In the genomic region with DNA sequence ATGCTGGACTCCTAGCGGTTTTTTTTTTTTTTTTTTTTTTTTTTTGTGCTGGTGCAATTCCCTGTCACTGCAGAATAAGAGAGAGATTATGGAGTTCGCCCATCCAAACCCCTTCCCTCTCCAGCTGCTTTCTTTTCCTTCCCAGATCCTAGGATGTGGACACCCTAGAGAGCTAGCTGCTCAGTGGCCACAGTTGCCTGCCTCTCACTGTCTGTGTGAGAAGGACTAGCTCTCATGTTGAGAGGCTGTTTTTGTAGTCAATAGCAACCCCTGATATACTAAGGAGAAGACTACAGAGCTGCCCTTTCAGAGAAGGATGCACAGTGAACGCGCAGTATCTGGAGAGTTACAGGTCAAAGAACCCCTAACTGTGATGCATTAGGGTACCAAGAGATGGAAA, we compare ENCODE assay signal across 10 mouse cellular contexts. TPM values are rescaled to one million over a fixed set of nuclear protein-coding genes. Genes with fewer than 3 reads are reported as not detected.
DNase-seq lines count a peak whose midpoint lies in the region; ATAC-seq and TF ChIP-seq lines count a peak whose summit lies in the region.
"Not testable (repeated sequence)": the region's sequence is repeated elsewhere in the genome, so short reads cannot be mapped to it uniquely, and the experiment has no call there.
"Had no signal": no experiment of that assay in that cellular context is flagged by ENCODE, and none has a peak within 500 bp of the region (broad histone marks: within the 10 kb centered on the region; RNA-seq: fewer than 3 reads in every experiment).

No protein-coding gene starts in this region.

- not testable (repeated sequence) for H3K27me3 ChIP-seq in forebrain, embryonic 15.5 days; heart, postnatal 0 days (ENCODE audit: control insufficient read depth, insufficient read depth, low read length); intestine, postnatal 0 days (replicated peaks; ENCODE audit: control insufficient read depth, insufficient read depth, low read length); limb, embryonic 15.5 days; neural tube, embryonic 14.5 days (ENCODE audit: control insufficient read depth, insufficient read depth, low read length)

- not testable (repeated sequence) for TF ChIP-seq POLR2A in cortical plate, adult 2 months (IDR thresholded peaks at IDR 0.05; ENCODE audit: extremely low read depth, insufficient read depth, low read length)

- peak overlapping the region; percentile 42 for H3K9ac ChIP-seq in forebrain, embryonic 15.5 days (replicated peaks)
- H3K9ac ChIP-seq in heart, postnatal 0 days (replicated peaks; ENCODE audit: low read depth, low read length); intestine, postnatal 0 days (ENCODE audit: low read depth, low read length); limb, embryonic 15.5 days: not testable (repeated sequence)
- H3K9ac ChIP-seq in neural tube, embryonic 14.5 days (replicated peaks; ENCODE audit: low read depth, low read length): 0 out of 2 replicates have a peak overlapping the region, but pooled peaks have one; percentile 21

- TF ChIP-seq CTCF in cortical plate, adult 2 months (IDR thresholded peaks at IDR 0.05; ENCODE audit: extremely low read depth, insufficient read depth, low read length); heart, postnatal 0 days (IDR thresholded peaks at IDR 0.05; ENCODE audit: low read depth); intestine, postnatal 0 days (IDR thresholded peaks at IDR 0.05; ENCODE audit: low read depth): not testable (repeated sequence)

- peak; percentile 1 for DNase-seq in CD4-positive helper T cell, adult 2 months (ENCODE audit: low read depth, low spot score)
- DNase-seq in heart, postnatal 0 days (ENCODE audit: low spot score): not testable (repeated sequence)

- H3K4me2 ChIP-seq in forebrain, embryonic 15.5 days (replicated peaks): peak overlapping the region; percentile 35
- peak overlapping the region; percentile 47 for H3K4me2 ChIP-seq in heart, postnatal 0 days (ENCODE audit: low read depth, low read length)
- H3K4me2 ChIP-seq in intestine, postnatal 0 days (replicated peaks; ENCODE audit: low read depth): peak overlapping the region; percentile 45; the same call in 1 of the 2 replicates
- peak overlapping the region; percentile 38 for H3K4me2 ChIP-seq in limb, embryonic 15.5 days
- H3K4me2 ChIP-seq in neural tube, embryonic 14.5 days (ENCODE audit: low read depth, low read length): peak overlapping the region; percentile 36; the same call in 1 of the 2 replicates

- not testable (repeated sequence) for H3K4me1 ChIP-seq in cortical plate, adult 2 months (ENCODE audit: control insufficient read depth, insufficient read depth, low read length); forebrain, embryonic 15.5 days; heart, postnatal 0 days (ENCODE audit: control insufficient read depth, insufficient read depth); intestine, postnatal 0 days (replicated peaks; ENCODE audit: control insufficient read depth, insufficient read depth, low read length); limb, embryonic 15.5 days; neural tube, embryonic 14.5 days (ENCODE audit: control insufficient read depth, insufficient read depth, low read length)

- not testable (repeated sequence) for TF ChIP-seq EP300 in heart, postnatal 0 days (IDR thresholded peaks at IDR 0.05; ENCODE audit: low read depth)

- H3K4me3 ChIP-seq in cortical plate, adult 2 months (ENCODE audit: insufficient read depth, low read length): peak overlapping the region; percentile 5
- peak overlapping the region; percentile 36 for H3K4me3 ChIP-seq in forebrain, embryonic 15.5 days
- peak overlapping the region; percentile 39 for H3K4me3 ChIP-seq in heart, postnatal 0 days (ENCODE audit: low read depth, low read length)
- H3K4me3 ChIP-seq in intestine, postnatal 0 days (ENCODE audit: low read depth, low read length): peak overlapping the region; percentile 23; the same call in 1 of the 2 replicates
- peak overlapping the region; percentile 35 for H3K4me3 ChIP-seq in limb, embryonic 15.5 days
- peak overlapping the region; percentile 20; the same call in 1 of the 2 replicates for H3K4me3 ChIP-seq in macrophage (ENCODE audit: inconsistent target)
- peak overlapping the region; percentile 26 for H3K4me3 ChIP-seq in neural tube, embryonic 14.5 days (ENCODE audit: low read depth, low read length)

- WGBS in forebrain, embryonic 15.5 days: 26% methylated on average over 4 of the region's 4 CpGs
- 23% methylated on average over 4 of the region's 4 CpGs for WGBS in heart, postnatal 0 days
- WGBS in intestine, postnatal 0 days: 25% methylated on average over 4 of the region's 4 CpGs
- 21% methylated on average over 4 of the region's 4 CpGs for WGBS in limb, embryonic 15.5 days
- 0% methylated on average over 1 of the region's 4 CpGs for WGBS in macrophage (ENCODE audit: missing documents)
- 19% methylated on average over 4 of the region's 4 CpGs for WGBS in neural tube, embryonic 14.5 days

- peak; percentile 53 for ATAC-seq in forebrain, embryonic 15.5 days (replicated peaks)
- ATAC-seq in heart, postnatal 0 days (ENCODE audit: insufficient read depth, low read depth); intestine, postnatal 0 days; limb, embryonic 15.5 days (ENCODE audit: insufficient number of reproducible peaks, low FRiP score, low TSS enrichment, low read depth): not testable (repeated sequence)
- ATAC-seq in neural tube, embryonic 14.5 days (ENCODE audit: low read depth): peak; percentile 63

- not testable (repeated sequence) for H3K27ac ChIP-seq in cortical plate, adult 2 months (ENCODE audit: insufficient read depth, low read length); intestine, postnatal 0 days (ENCODE audit: low read depth, low read length); macrophage
- H3K27ac ChIP-seq in forebrain, embryonic 15.5 days (replicated peaks): peak overlapping the region; percentile 84
- H3K27ac ChIP-seq in heart, postnatal 0 days (ENCODE audit: low read depth): 0 out of 2 replicates have a peak overlapping the region, but pooled peaks have one; percentile 30
- H3K27ac ChIP-seq in limb, embryonic 15.5 days: peak overlapping the region; percentile 54; the same call in 1 of the 2 replicates
- H3K27ac ChIP-seq in neural tube, embryonic 14.5 days (ENCODE audit: low read depth, low read length): peak overlapping the region; percentile 69; the same call in 1 of the 2 replicates

- not testable (repeated sequence) for H3K79me2 ChIP-seq in macrophage (ENCODE audit: inconsistent target)

- not testable (repeated sequence) for H3K9me3 ChIP-seq in forebrain, embryonic 15.5 days; heart, postnatal 0 days (replicated peaks; ENCODE audit: control insufficient read depth, low read length); intestine, postnatal 0 days (ENCODE audit: control insufficient read depth); limb, embryonic 15.5 days; neural tube, embryonic 14.5 days (ENCODE audit: control insufficient read depth, low read length)

- H3K36me3 ChIP-seq in forebrain, embryonic 15.5 days; heart, postnatal 0 days (replicated peaks; ENCODE audit: control insufficient read depth, insufficient read depth, low read length); intestine, postnatal 0 days (ENCODE audit: control insufficient read depth, insufficient read depth); limb, embryonic 15.5 days; macrophage (ENCODE audit: inconsistent target); neural tube, embryonic 14.5 days (ENCODE audit: control insufficient read depth, insufficient read depth, low read length): not testable (repeated sequence)

RNA-seq across cellular contexts. Expression of gene Rtl8b, which starts 0.5 kb away (rescaled TPM):
- 342 and 363 TPM in 2 replicates for polyA plus RNA-seq in cortical plate, adult 2 months (2012; rRNA removed)
- polyA plus RNA-seq in forebrain, embryonic 15.5 days (2015; fragmentation: Nextera tagmentation; extraction: Ambion mirVana): 126 and 130 TPM in 2 replicates
- 191 and 261 TPM in 2 replicates for total RNA-seq in heart, postnatal 0 days (2014; rRNA removed; ENCODE audit: low replicate concordance)
- 97.1 and 102 TPM in 2 replicates for polyA plus RNA-seq in heart, postnatal 0 days (2015; fragmentation: Nextera tagmentation; extraction: Ambion mirVana)
- polyA plus RNA-seq in intestine, postnatal 0 days (2015; fragmentation: Nextera tagmentation; extraction: Ambion mirVana): 38.4 and 39.1 TPM in 2 replicates
- 58.4 and 67.8 TPM in 2 replicates for polyA plus RNA-seq in limb, embryonic 15.5 days (2015; fragmentation: Nextera tagmentation; extraction: Ambion mirVana)
- 1 to 10 TPM in 17 of 26 experiments, under 1 TPM in 3, not detected in 6; 0.78 to 8.6 (median 2.0) TPM for total RNA-seq in macrophage (2018; cell fraction: chromatin; rRNA removed)
- 10 to 100 TPM; 20.4 to 36.2 (median 25.1) TPM for total RNA-seq in macrophage (2018; cell fraction: cytosol; rRNA removed)
- 10 to 100 TPM in 7 of 26 experiments, 1 to 10 TPM in 19; 2.8 to 13.4 (median 5.9) TPM for total RNA-seq in macrophage (2018; cell fraction: nucleus; rRNA removed)
- polyA plus RNA-seq in macrophage (2018): 15.8 to 41.4 TPM (median 27.8 TPM) in 3 replicates
- polyA plus RNA-seq in neural tube, embryonic 14.5 days (2014; fragmentation: Nextera tagmentation; extraction: Ambion mirVana): 179 and 190 TPM in 2 replicates
- total RNA-seq: G1E had no signal
- polyA plus RNA-seq: G1E had no signal

RNA-seq across cellular contexts. Expression of gene Rtl8a, which starts 27.2 kb away (rescaled TPM):
- polyA plus RNA-seq in cortical plate, adult 2 months (2012; rRNA removed): 248 and 263 TPM in 2 replicates
- 152 and 162 TPM in 2 replicates for polyA plus RNA-seq in forebrain, embryonic 15.5 days (2015; fragmentation: Nextera tagmentation; extraction: Ambion mirVana)
- total RNA-seq in heart, postnatal 0 days (2014; rRNA removed; ENCODE audit: low replicate concordance): 121 and 177 TPM in 2 replicates
- 121 and 122 TPM in 2 replicates for polyA plus RNA-seq in heart, postnatal 0 days (2015; fragmentation: Nextera tagmentation; extraction: Ambion mirVana)
- 45.6 and 46.0 TPM in 2 replicates for polyA plus RNA-seq in intestine, postnatal 0 days (2015; fragmentation: Nextera tagmentation; extraction: Ambion mirVana)
- 63.3 and 85.3 TPM in 2 replicates for polyA plus RNA-seq in limb, embryonic 15.5 days (2015; fragmentation: Nextera tagmentation; extraction: Ambion mirVana)
- total RNA-seq in macrophage (2018; cell fraction: chromatin; rRNA removed): 1 to 10 TPM in 14 of 26 experiments, under 1 TPM in 1, not detected in 11; 0.73 to 6.4 (median 1.9) TPM
- total RNA-seq in macrophage (2018; cell fraction: cytosol; rRNA removed): 10 to 100 TPM; 14.6 to 26.5 (median 20.2) TPM
- total RNA-seq in macrophage (2018; cell fraction: nucleus; rRNA removed): 10 to 100 TPM in 7 of 26 experiments, 1 to 10 TPM in 18, under 1 TPM in 1; 0.82 to 17.5 (median 6.3) TPM
- 9.9 to 19.7 TPM (median 12.3 TPM) in 3 replicates for polyA plus RNA-seq in macrophage (2018)
- polyA plus RNA-seq in neural tube, embryonic 14.5 days (2014; fragmentation: Nextera tagmentation; extraction: Ambion mirVana): 237 and 276 TPM in 2 replicates
- total RNA-seq: G1E had no signal
- polyA plus RNA-seq: G1E had no signal

RNA-seq across cellular contexts. Expression of gene 4930502E18Rik, which starts 53.9 kb away (rescaled TPM):
- 0.19 and 0.21 TPM in 2 replicates for polyA plus RNA-seq in cortical plate, adult 2 months (2012; rRNA removed)
- 0.11 and 0.17 TPM in 2 replicates for polyA plus RNA-seq in forebrain, embryonic 15.5 days (2015; fragmentation: Nextera tagmentation; extraction: Ambion mirVana)
- not detected in 2 replicates for total RNA-seq in heart, postnatal 0 days (2014; rRNA removed; ENCODE audit: low replicate concordance)
- polyA plus RNA-seq in heart, postnatal 0 days (2015; fragmentation: Nextera tagmentation; extraction: Ambion mirVana): 0.11 and 0.34 TPM in 2 replicates
- polyA plus RNA-seq in intestine, postnatal 0 days (2015; fragmentation: Nextera tagmentation; extraction: Ambion mirVana): 0.13 and 0.26 TPM in 2 replicates
- polyA plus RNA-seq in limb, embryonic 15.5 days (2015; fragmentation: Nextera tagmentation; extraction: Ambion mirVana): 0.23 and 0.29 TPM in 2 replicates
- total RNA-seq in macrophage (2018; cell fraction: chromatin; rRNA removed): not detected
- not detected for total RNA-seq in macrophage (2018; cell fraction: cytosol; rRNA removed)
- total RNA-seq in macrophage (2018; cell fraction: nucleus; rRNA removed): not detected
- not detected in 3 replicates for polyA plus RNA-seq in macrophage (2018)
- polyA plus RNA-seq in neural tube, embryonic 14.5 days (2014; fragmentation: Nextera tagmentation; extraction: Ambion mirVana): 0.15 TPM in 1 of 2 replicates, not detected in the other
- total RNA-seq: G1E; granulocyte monocyte progenitor cell, adult 5-6 weeks had no signal
- polyA plus RNA-seq: G1E had no signal
